Mouse (Mus musculus) heart, postnatal 0 days (tissue): ENCODE data around the gene Gda. TPM values are rescaled to one million over a fixed set of nuclear protein-coding genes. Genes with fewer than 3 reads are reported as not detected.

ENCODE experiments used
- ATAC-seq: fragments of 200-750 bp; cut with Nextera tagmentation; 2 replicates; pipeline ENCODE4 v1.8.0; 2017; ENCODE audit warnings: low read depth, moderate number of reproducible peaks, moderate library complexity; ENCODE audit not compliant: insufficient read depth
- DNase-seq: peaks from one replicate; pipeline ENCODE4 v3.0.0-alpha.2; 2016; ENCODE audit warnings: low spot score
- H3K27ac ChIP-seq: fragments of 300-500 bp; sonication (generic); 2 replicates; pipeline ENCODE4 v1.5.1; 2014; ENCODE audit warnings: low read depth, mild to moderate bottlenecking
- H3K27me3 ChIP-seq: fragments of 300-500 bp; sonication (generic); 2 replicates; pipeline ENCODE4 v1.6.1; 2014; ENCODE audit warnings: low read length, mixed read lengths; ENCODE audit not compliant: control insufficient read depth, insufficient read depth
- H3K36me3 ChIP-seq: fragments of 300-500 bp; sonication (generic); replicated peaks from 2 replicates; pipeline ENCODE4 v1.6.1; 2014; ENCODE audit warnings: low read length, mixed read lengths; ENCODE audit not compliant: control insufficient read depth, insufficient read depth
- H3K4me1 ChIP-seq: fragments of 300-500 bp; sonication (generic); 2 replicates; pipeline ENCODE4 v1.6.1; 2014; ENCODE audit warnings: antibody characterized with exemption; ENCODE audit not compliant: control insufficient read depth, insufficient read depth
- H3K4me2 ChIP-seq: fragments of 300-500 bp; sonication (generic); 2 replicates; pipeline ENCODE4 v1.6.1; 2014; ENCODE audit warnings: low read depth, mild to moderate bottlenecking, low read length, moderate library complexity
- H3K4me3 ChIP-seq: fragments of 300-500 bp; sonication (generic); 2 replicates; pipeline ENCODE4 v1.5.1; 2014; ENCODE audit warnings: low read depth, low read length
- H3K9ac ChIP-seq: fragments of 300-500 bp; sonication (generic); replicated peaks from 2 replicates; pipeline ENCODE4 v1.6.1; 2014; ENCODE audit warnings: low read depth, low read length, mixed read lengths
- H3K9me3 ChIP-seq: fragments of 300-500 bp; sonication (generic); replicated peaks from 2 replicates; pipeline ENCODE4 v1.6.1; 2016; ENCODE audit warnings: low read length; ENCODE audit not compliant: control insufficient read depth
- CTCF ChIP-seq: IDR thresholded peaks from 2 replicates; pipeline ENCODE4 v1.5.1; 2016; ENCODE audit warnings: antibody characterized with exemption, control low read depth, low read depth
- EP300 ChIP-seq: IDR thresholded peaks from 2 replicates; pipeline ENCODE4 v1.6.1; 2016; ENCODE audit warnings: antibody characterized with exemption, low read depth
- whole genome bisulfite sequencing: fragments of 180-500 bp; shearing (Covaris S2); extraction: QIAGEN DNeasy Blood & Tissue Kit; methylation state at CpG from one replicate; pipeline ENCODE4 v1.1.7; 2014; 5-methylcytosine and 5-hydroxymethylcytosine counted together
- polyA plus RNA-seq: library from polyadenylated mRNA; unstranded; fragments of >200 nt; fragmentation: Nextera tagmentation; extraction: Ambion mirVana; gene quantifications from 2 replicates; pipeline ENCODE4 v1.2.1, GENCODE M21; 2015
- total RNA-seq: library from RNA; depleted of rRNA; stranded (reverse); fragments of >200 nt; gene quantifications from 2 replicates; pipeline ENCODE4 v1.2.3, GENCODE M21; 2014; ENCODE audit warnings: low replicate concordance

Gene Gda
- total and polyA plus RNA-seq, 2 experiments from 2014 or later: 0.12 to 1.8 TPM

- TF ChIP-seq EP300 (no peak), CTCF (no peak)
- WGBS: 37% methylated on average over 2 of the region's 2 CpGs
- H3K4me3 ChIP-seq: no peak overlapping the region
- H3K36me3 ChIP-seq: no peaks in the 10 kb centered on the region
- no peaks in the 10 kb centered on the region for H3K9me3 ChIP-seq
- H3K4me1 ChIP-seq: no peaks in the 10 kb centered on the region
- no peak overlapping the region for H3K27ac ChIP-seq
- no peak overlapping the region for H3K9ac ChIP-seq
- no peaks in the 10 kb centered on the region for H3K27me3 ChIP-seq
- ATAC-seq: no peak
- H3K4me2 ChIP-seq: no peak overlapping the region
- DNase-seq: no peak
Observed at GRCm38 (mm10) chr19:21381696-21382095, 91.5 kb downstream of the Gda start.

GRCm38 (mm10) chr19:21379195-21379594 is 94.0 kb downstream of the Gda start:
- WGBS: 85% methylated on average over 5 of the region's 5 CpGs
- H3K4me3 ChIP-seq: no peak overlapping the region
- TF ChIP-seq EP300 (no peak), CTCF (no peak)
- H3K9ac ChIP-seq: no peak overlapping the region
- H3K4me2 ChIP-seq: no peak overlapping the region
- H3K4me1 ChIP-seq: no peaks in the 10 kb centered on the region
- no peak overlapping the region for H3K27ac ChIP-seq
- DNase-seq (no peak), ATAC-seq (no peak)
- no peaks in the 10 kb centered on the region for H3K9me3 ChIP-seq
- H3K36me3 ChIP-seq: no peaks in the 10 kb centered on the region
- no peaks in the 10 kb centered on the region for H3K27me3 ChIP-seq

GRCm38 (mm10) chr19:21376445-21377218 is 96.6 kb downstream of the Gda start:
- ATAC-seq (no peak), DNase-seq (no peak)
- no peaks in the 10 kb centered on the region for H3K36me3 ChIP-seq
- no peak overlapping the region for H3K4me2 ChIP-seq
- no peak overlapping the region for H3K27ac ChIP-seq
- no peaks in the 10 kb centered on the region for H3K4me1 ChIP-seq
- no peaks in the 10 kb centered on the region for H3K9me3 ChIP-seq
- no peak overlapping the region for H3K9ac ChIP-seq
- H3K4me3 ChIP-seq: no peak overlapping the region
- WGBS: 76% methylated on average over 4 of the region's 4 CpGs
- TF ChIP-seq CTCF: no peak
- no peak for TF ChIP-seq EP300
- H3K27me3 ChIP-seq: no peaks in the 10 kb centered on the region

DNA sequence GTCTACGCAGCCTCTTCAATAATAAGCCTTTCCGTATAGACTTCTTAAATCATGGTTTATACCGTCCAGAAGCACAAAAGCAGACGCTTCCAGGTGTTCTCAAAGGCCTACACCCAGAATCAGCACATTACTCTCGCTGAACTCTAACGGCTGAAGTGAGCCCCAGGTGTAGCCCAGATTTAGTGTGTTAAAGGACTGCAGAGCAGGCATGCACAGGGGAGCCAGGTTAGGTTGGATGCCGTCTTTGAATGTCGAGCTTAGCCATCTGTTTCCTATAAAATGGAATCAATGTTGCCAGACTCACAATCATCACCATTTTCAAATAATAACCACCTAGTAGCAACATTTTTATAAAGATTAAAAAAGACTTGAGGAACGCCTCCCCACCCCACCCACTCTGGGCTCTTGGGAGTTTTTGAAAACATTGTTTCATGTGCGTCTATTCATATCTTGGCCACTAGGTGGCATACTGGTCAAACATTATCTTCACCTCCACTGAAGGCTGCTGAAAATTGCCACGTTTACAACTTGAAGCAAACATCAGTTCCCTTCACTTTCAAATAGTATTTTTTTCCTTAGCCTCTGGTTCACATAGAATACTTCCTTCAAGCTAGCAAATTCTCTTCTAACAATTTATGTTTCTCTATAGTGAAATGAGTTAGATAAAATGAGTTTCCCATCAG is 100.0 kb downstream of the Gda start:
- 48% methylated on average over 11 of the region's 11 CpGs for WGBS
- TF ChIP-seq EP300 (no peak), CTCF (peak; percentile 78)
- peak; percentile 52 for DNase-seq
- Histone ChIP-seq H3K9me3 (no peaks in the 10 kb centered on the region), H3K27ac (no peak overlapping the region), H3K4me1 (no peaks in the 10 kb centered on the region), H3K4me3 (no peak overlapping the region), H3K9ac (no peak overlapping the region), H3K4me2 (no peak overlapping the region), H3K36me3 (no peaks in the 10 kb centered on the region), H3K27me3 (no peaks in the 10 kb centered on the region)
- 0 out of 2 replicates have a peak, but pooled peaks have one; percentile 39 for ATAC-seq

- no peak overlapping the region for H3K4me2 ChIP-seq
- no peak overlapping the region for H3K27ac ChIP-seq
- no peaks in the 10 kb centered on the region for H3K4me1 ChIP-seq
- TF ChIP-seq CTCF (peak; percentile 32), EP300 (no peak)
- no peaks in the 10 kb centered on the region for H3K36me3 ChIP-seq
- no peak for ATAC-seq
- WGBS: 66% methylated on average over 12 of the region's 12 CpGs
- no peak overlapping the region for H3K4me3 ChIP-seq
- DNase-seq: no peak
- no peak overlapping the region for H3K9ac ChIP-seq
- H3K27me3 ChIP-seq: no peaks in the 10 kb centered on the region
- H3K9me3 ChIP-seq: no peaks in the 10 kb centered on the region
Observed at GRCm38 (mm10) chr19:21372395-21373072, 100.7 kb downstream of the Gda start.
